Mouse (Mus musculus): ENCODE data around the gene Haus3.

DNA sequence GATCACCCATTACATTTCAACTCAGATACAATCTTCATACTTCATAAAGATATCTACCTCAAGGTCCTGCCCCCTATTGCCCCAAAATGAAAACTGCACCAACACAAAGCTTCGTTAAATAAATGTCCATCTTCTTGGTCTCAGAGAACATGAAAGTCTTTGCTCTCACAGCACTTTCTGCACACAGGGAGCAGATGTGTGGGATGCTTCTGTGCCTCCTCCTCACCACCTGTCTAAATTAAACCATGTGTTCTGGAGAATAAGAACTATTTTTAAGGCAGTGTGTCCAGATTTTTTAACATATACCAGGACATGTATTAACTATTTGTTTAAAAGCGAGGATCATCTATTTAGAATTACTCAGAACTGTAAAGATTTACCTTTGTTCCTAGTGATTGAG, 36.6 kb downstream of the Haus3 start:
- TF ChIP-seq POLR2A (IDR thresholded peaks at IDR 0.05; ENCODE audit: insufficient read depth, low read length) (no peak), CTCF (IDR thresholded peaks at IDR 0.05; ENCODE audit: low read depth, low read length) (no peak), EP300 (IDR thresholded peaks at IDR 0.05; ENCODE audit: insufficient read depth, low read depth, low read length) (no peak)

Measured in ES-Bruce4 (cell line).